Mouse (Mus musculus) left cerebral cortex, adult 2 months (tissue): ENCODE data around the gene Gm5795. TPM values are rescaled to one million over a fixed set of nuclear protein-coding genes. Genes with fewer than 3 reads are reported as not detected.
"Not testable (repeated sequence)": the region's sequence is repeated elsewhere in the genome, so short reads cannot be mapped to it uniquely, and the experiment has no call there.

Source experiments
- DNase-seq, 2 experiments: peaks; one replicate each; pipeline ENCODE4 v3.0.0; 2021 to 2022; ENCODE audit warnings: low spot score in 2 of 2, mixed read lengths in 1 of 2; ENCODE audit errors: extremely low spot score in 1 of 2
- H3K27ac ChIP-seq: fragments of 200-600 bp; 2 replicates; pipeline ENCODE4 v1.8.1; 2022
- H3K4me3 ChIP-seq: fragments of 200-600 bp; 2 replicates; pipeline ENCODE4 v1.8.1; 2022
- CTCF ChIP-seq: fragments of 200-600 bp; IDR thresholded peaks from 2 replicates; pipeline ENCODE4 v1.8.1; 2022; ENCODE audit warnings: antibody characterized with exemption, mild to moderate bottlenecking, moderate library complexity
- intact Hi-C: fragments of 180-260 bp; cut with DNase I; formaldehyde crosslinking; loops from one replicate; pipeline ENCODE4 v1.15.1; 2025
- long read RNA-seq, 2 experiments: library from polyadenylated mRNA; stranded (forward); transcript quantifications; one replicate each; pipeline ENCODE4 v2.0.0; 2021; ENCODE audit warnings: borderline mapping rate in 2 of 2
- total RNA-seq, 2 experiments: library from RNA; stranded (reverse); gene quantifications; 2 replicates each; pipeline ENCODE4 v1.2.3; 2021

The Gm5795 gene
- not detected for total RNA-seq
- long read RNA-seq, experiment 1 = 0 reads
- long read RNA-seq, experiment 2 = 0 reads

- DNase-seq, H3K27ac ChIP-seq, H3K4me3 ChIP-seq, intact Hi-C loops: not testable (repeated sequence)
These were observed at the start of gene Gm5795 for GRCm38 (mm10) chr14:3187955-3188354. Gene Gm5795 (plus strand): TSS chr14:3188255.

GRCm38 (mm10) chr14:3208272-3209152 is 20.5 kb downstream of the Gm5795 start, which contains the start of gene D830030K20Rik:
Gene D830030K20Rik (plus strand): TSS chr14:3208488.
- H3K27ac ChIP-seq, intact Hi-C loops: not testable (repeated sequence)
- peak within 1 kb of the TSS; percentile 40 for H3K4me3 ChIP-seq
- DNase-seq = peak in 1 of 2 experiments; percentile 7

GRCm38 (mm10) chr14:3209367-3209766 is 21.3 kb downstream of the Gm5795 start:
- H3K4me3 ChIP-seq, intact Hi-C loops, H3K27ac ChIP-seq: not testable (repeated sequence)
- peak; percentile 39 for TF ChIP-seq CTCF
- DNase-seq = peak; percentile 11 to 16

Other genes starting within 250 kb of the Gm5795 start
- gene Gm2888, start 158.3 kb upstream of the Gm5795 start, total RNA-seq = not detected
- under 1 TPM; 0.59 to 0.63 TPM for gene Gm2897, start 139.0 kb upstream of the Gm5795 start, total RNA-seq
- not detected for gene Gm10340, start 54.3 kb upstream of the Gm5795 start, total RNA-seq
- gene D830030K20Rik, start 20.2 kb downstream of the Gm5795 start, total RNA-seq = 1 to 10 TPM; 4.7 to 5.8 TPM
- not detected for gene Gm2956, start 144.4 kb downstream of the Gm5795 start, total RNA-seq
- not detected for gene Gm10413, start 206.8 kb downstream of the Gm5795 start, total RNA-seq
- 1 to 10 TPM; 1.9 to 2.5 TPM for gene Gm10409, start 224.4 kb downstream of the Gm5795 start, total RNA-seq
- under 1 TPM in 1 of 2 experiments, not detected in 1; 0.94 TPM for gene Gm3005, start 239.8 kb downstream of the Gm5795 start, total RNA-seq